Mouse (Mus musculus): Measurements from ENCODE around the gene Notch3. TPM values are rescaled to one million over a fixed set of nuclear protein-coding genes. Genes with fewer than 3 reads are reported as not detected.

The Notch3 gene
- polyA plus RNA-seq, 1 experiment from 2014 or later, result 3.9 TPM

DNA sequence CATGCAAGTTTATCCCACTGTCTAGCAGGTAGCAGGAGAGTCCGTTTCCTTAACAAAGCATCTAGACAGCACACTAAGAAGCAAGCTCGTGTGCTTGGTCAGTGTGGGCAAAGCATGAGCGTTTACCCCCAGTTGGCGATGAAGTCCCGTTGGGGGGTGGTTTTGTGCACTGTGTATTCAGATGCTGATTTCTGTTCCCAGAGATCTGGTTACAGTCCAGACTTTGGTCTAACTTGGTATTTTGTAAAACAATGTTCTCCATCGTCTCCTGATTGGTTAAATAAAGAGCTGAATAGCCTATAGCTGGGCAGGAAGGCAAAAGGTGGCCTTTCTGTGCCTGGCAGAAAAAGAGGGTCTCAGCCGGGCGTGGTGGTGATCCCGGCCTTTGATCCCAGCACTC, 36.1 kb downstream of the Notch3 start:
- no peak overlapping the region for H3K4me3 ChIP-seq (ENCODE audit: low read depth, low read length)
- peaks cover 4% of the 10 kb centered on the region for H3K36me3 ChIP-seq (ENCODE audit: control insufficient read depth, insufficient read depth, low read length)
- DNase-seq (ENCODE audit: low spot score) (no peak), ATAC-seq (ENCODE audit: low FRiP score, low TSS enrichment) (no peak)
- 93% methylated on average over 9 of the region's 9 CpGs for WGBS
- H3K4me1 ChIP-seq (replicated peaks; ENCODE audit: control insufficient read depth, insufficient read depth), result no peaks in the 10 kb centered on the region
- H3K4me2 ChIP-seq (replicated peaks; ENCODE audit: low read depth), result no peak overlapping the region
- no peak overlapping the region for H3K27ac ChIP-seq (replicated peaks)
- TF ChIP-seq CTCF (IDR thresholded peaks at IDR 0.05; ENCODE audit: low read depth) (no peak), EP300 (optimal IDR thresholded peaks at IDR 0.05) (no peak)
- no peaks in the 10 kb centered on the region for H3K9me3 ChIP-seq (ENCODE audit: control insufficient read depth, low read length)
- no peaks in the 10 kb centered on the region for H3K27me3 ChIP-seq (ENCODE audit: control insufficient read depth, insufficient read depth, low read length)
- H3K9ac ChIP-seq (ENCODE audit: low read length), result no peak overlapping the region

- H3K36me3 ChIP-seq (ENCODE audit: control insufficient read depth, insufficient read depth, low read length), result peaks cover 3% of the 10 kb centered on the region
- H3K4me1 ChIP-seq (replicated peaks; ENCODE audit: control insufficient read depth, insufficient read depth), result no peaks in the 10 kb centered on the region
Measured at GRCm38 (mm10) chr17:32127195-32127594, 39.5 kb downstream of the Notch3 start.

GRCm38 (mm10) chr17:32125407-32125806, 41.2 kb downstream of the Notch3 start:
- Histone ChIP-seq H3K4me3 (ENCODE audit: low read depth, low read length) (no peak overlapping the region), H3K27me3 (ENCODE audit: control insufficient read depth, insufficient read depth, low read length) (no peaks in the 10 kb centered on the region), H3K27ac (replicated peaks) (no peak overlapping the region), H3K4me2 (replicated peaks; ENCODE audit: low read depth) (no peak overlapping the region), H3K9me3 (ENCODE audit: control insufficient read depth, low read length) (no peaks in the 10 kb centered on the region), H3K36me3 (ENCODE audit: control insufficient read depth, insufficient read depth, low read length) (peaks cover 5% of the 10 kb centered on the region; the same call in 1 of the 2 replicates), H3K9ac (ENCODE audit: low read length) (no peak overlapping the region), H3K4me1 (replicated peaks; ENCODE audit: control insufficient read depth, insufficient read depth) (no peaks in the 10 kb centered on the region)
- 82% methylated on average over 3 of the region's 3 CpGs for WGBS
- TF ChIP-seq CTCF (IDR thresholded peaks at IDR 0.05; ENCODE audit: low read depth) (peak; percentile 43), EP300 (optimal IDR thresholded peaks at IDR 0.05) (no peak)
- ATAC-seq (ENCODE audit: low FRiP score, low TSS enrichment) (no peak), DNase-seq (ENCODE audit: low spot score) (no peak)

More at GRCm38 (mm10) chr17:32127195-32127594, 39.5 kb downstream of the Notch3 start:
- ATAC-seq (ENCODE audit: low FRiP score, low TSS enrichment) (no peak), DNase-seq (ENCODE audit: low spot score) (no peak)
- no peak for TF ChIP-seq EP300 (optimal IDR thresholded peaks at IDR 0.05)
- TF ChIP-seq CTCF (IDR thresholded peaks at IDR 0.05; ENCODE audit: low read depth), result no peak
- H3K4me2 ChIP-seq (replicated peaks; ENCODE audit: low read depth), result no peak overlapping the region
- H3K9me3 ChIP-seq (ENCODE audit: control insufficient read depth, low read length), result no peaks in the 10 kb centered on the region
- no peak overlapping the region for H3K9ac ChIP-seq (ENCODE audit: low read length)
- H3K27me3 ChIP-seq (ENCODE audit: control insufficient read depth, insufficient read depth, low read length), result no peaks in the 10 kb centered on the region
- no peak overlapping the region for H3K27ac ChIP-seq (replicated peaks)
- no peak overlapping the region for H3K4me3 ChIP-seq (ENCODE audit: low read depth, low read length)
- WGBS, result 88% methylated on average over 2 of the region's 2 CpGs

DNA sequence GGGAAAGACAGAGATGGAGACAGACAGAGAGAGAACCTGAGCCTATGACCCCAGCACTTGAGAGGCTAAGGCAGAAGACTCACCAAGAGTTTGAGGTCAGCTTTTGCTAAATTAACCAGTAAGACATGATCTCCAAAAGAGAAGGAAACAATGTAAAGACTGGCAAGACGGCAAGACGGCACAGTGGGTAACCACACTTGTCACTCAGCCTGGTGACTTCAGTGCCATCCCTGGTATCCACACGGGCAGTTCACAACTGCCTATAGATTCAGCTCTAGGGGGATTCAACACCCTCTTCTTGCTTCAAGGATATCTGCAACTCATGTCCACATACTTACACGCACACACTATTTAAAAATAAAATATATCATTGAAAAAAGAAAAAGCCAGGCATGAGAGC, 43.1 kb downstream of the Notch3 start:
- DNase-seq (ENCODE audit: low spot score) (no peak), ATAC-seq (ENCODE audit: low FRiP score, low TSS enrichment) (no peak)
- 96% methylated on average over 4 of the region's 4 CpGs for WGBS

GRCm38 (mm10) chr17:32122587-32122970, 44.1 kb downstream of the Notch3 start:
- TF ChIP-seq CTCF (IDR thresholded peaks at IDR 0.05; ENCODE audit: low read depth) (no peak), EP300 (optimal IDR thresholded peaks at IDR 0.05) (no peak)
- Histone ChIP-seq H3K9me3 (ENCODE audit: control insufficient read depth, low read length) (no peaks in the 10 kb centered on the region), H3K27me3 (ENCODE audit: control insufficient read depth, insufficient read depth, low read length) (no peaks in the 10 kb centered on the region), H3K4me2 (replicated peaks; ENCODE audit: low read depth) (no peak overlapping the region), H3K4me1 (replicated peaks; ENCODE audit: control insufficient read depth, insufficient read depth) (0 out of 2 replicates have a peak, but pooled peaks cover 4% of the 10 kb centered on the region), H3K4me3 (ENCODE audit: low read depth, low read length) (no peak overlapping the region), H3K36me3 (ENCODE audit: control insufficient read depth, insufficient read depth, low read length) (peaks cover 5% of the 10 kb centered on the region; the same call in 1 of the 2 replicates), H3K9ac (ENCODE audit: low read length) (no peak overlapping the region), H3K27ac (replicated peaks) (no peak overlapping the region)
- DNase-seq (ENCODE audit: low spot score) (no peak), ATAC-seq (ENCODE audit: low FRiP score, low TSS enrichment) (no peak)
- 70% methylated on average over 14 of the region's 14 CpGs for WGBS

More for the DNA sequence above, 43.1 kb downstream of the Notch3 start:
- Histone ChIP-seq H3K4me3 (ENCODE audit: low read depth, low read length) (no peak overlapping the region), H3K4me1 (replicated peaks; ENCODE audit: control insufficient read depth, insufficient read depth) (0 out of 2 replicates have a peak, but pooled peaks cover 2% of the 10 kb centered on the region), H3K4me2 (replicated peaks; ENCODE audit: low read depth) (no peak overlapping the region), H3K9me3 (ENCODE audit: control insufficient read depth, low read length) (no peaks in the 10 kb centered on the region), H3K9ac (ENCODE audit: low read length) (no peak overlapping the region), H3K36me3 (ENCODE audit: control insufficient read depth, insufficient read depth, low read length) (peaks cover 5% of the 10 kb centered on the region; the same call in 1 of the 2 replicates), H3K27me3 (ENCODE audit: control insufficient read depth, insufficient read depth, low read length) (no peaks in the 10 kb centered on the region), H3K27ac (replicated peaks) (no peak overlapping the region)
- TF ChIP-seq EP300 (optimal IDR thresholded peaks at IDR 0.05), result no peak
- no peak for TF ChIP-seq CTCF (IDR thresholded peaks at IDR 0.05; ENCODE audit: low read depth)

GRCm38 (mm10) chr17:32121833-32122586, 44.6 kb downstream of the Notch3 start:
- Histone ChIP-seq H3K27me3 (ENCODE audit: control insufficient read depth, insufficient read depth, low read length) (no peaks in the 10 kb centered on the region), H3K9me3 (ENCODE audit: control insufficient read depth, low read length) (no peaks in the 10 kb centered on the region), H3K4me3 (ENCODE audit: low read depth, low read length) (no peak overlapping the region), H3K36me3 (ENCODE audit: control insufficient read depth, insufficient read depth, low read length) (peaks cover 5% of the 10 kb centered on the region; the same call in 1 of the 2 replicates), H3K4me1 (replicated peaks; ENCODE audit: control insufficient read depth, insufficient read depth) (peaks cover 4% of the 10 kb centered on the region; the same call in 1 of the 2 replicates), H3K9ac (ENCODE audit: low read length) (no peak overlapping the region), H3K27ac (replicated peaks) (0 out of 2 replicates have a peak overlapping the region, but pooled peaks have one; percentile 18), H3K4me2 (replicated peaks; ENCODE audit: low read depth) (no peak overlapping the region)
- WGBS, result 72% methylated on average over 19 of the region's 19 CpGs
- TF ChIP-seq CTCF (IDR thresholded peaks at IDR 0.05; ENCODE audit: low read depth) (no peak), EP300 (optimal IDR thresholded peaks at IDR 0.05) (no peak)
- ATAC-seq (ENCODE audit: low FRiP score, low TSS enrichment), result peak; percentile 61
- peak; percentile 66 for DNase-seq (ENCODE audit: low spot score)
